ENCODE assay signal across 17 mouse cellular contexts in the genomic region with DNA sequence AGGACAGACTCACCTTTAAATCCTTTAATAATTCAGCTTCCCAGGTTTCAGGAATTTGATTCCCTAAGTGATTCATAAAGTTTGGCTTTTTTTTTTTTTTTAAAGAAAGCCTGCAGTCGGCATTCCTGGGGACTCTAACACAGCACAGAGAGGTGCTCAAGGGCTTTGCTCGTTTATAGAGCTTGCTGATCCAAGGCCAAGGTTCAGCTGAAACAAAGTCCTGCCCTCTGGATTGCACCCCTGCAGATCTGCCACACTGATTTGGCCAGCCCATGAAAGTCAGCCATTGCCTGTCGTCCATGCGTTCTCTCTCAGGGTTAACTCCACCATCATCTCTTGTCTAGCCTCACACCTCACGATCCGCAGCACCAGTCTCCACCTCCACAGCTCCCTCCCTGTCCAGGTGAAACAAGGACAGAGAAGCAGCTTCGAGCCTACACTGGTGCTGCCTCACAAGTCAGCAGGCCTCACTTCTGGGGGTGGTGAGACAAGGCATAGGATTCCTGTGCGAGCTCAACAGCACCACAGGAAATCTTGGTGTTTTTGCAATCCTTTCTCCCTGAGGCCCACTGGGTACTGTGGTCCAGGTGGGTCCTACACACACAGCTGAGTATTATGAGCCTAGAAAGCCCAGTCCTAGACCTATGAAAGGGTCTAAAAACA.
DNase-seq lines count a peak whose midpoint lies in the region; ATAC-seq and TF ChIP-seq lines count a peak whose summit lies in the region.
"Had no signal": no experiment of that assay in that cellular context is flagged by ENCODE, and none has a peak within 500 bp of the region (broad histone marks: within the 10 kb centered on the region; RNA-seq: fewer than 3 reads in every experiment).

No protein-coding gene starts in this region.

- WGBS in hindbrain, embryonic 10.5 days: 69% methylated on average over 8 of the region's 8 CpGs
- WGBS in hindbrain, postnatal 0 days: 68% methylated on average over 8 of the region's 8 CpGs
- WGBS in intestine, embryonic 14.5 days: 50% methylated on average over 8 of the region's 8 CpGs
- 37% methylated on average over 8 of the region's 8 CpGs for WGBS in limb, embryonic 14.5 days

- no peak for TF ChIP-seq POLR2A in limb, embryonic 14.5 days (IDR thresholded peaks at IDR 0.05; ENCODE audit: borderline replicate concordance, extremely low read depth, insufficient read depth, insufficient read length)

- TF ChIP-seq CTCF in hindbrain, postnatal 0 days (IDR thresholded peaks at IDR 0.05; ENCODE audit: low read depth): no peak
- no peak for TF ChIP-seq CTCF in left cerebral cortex, adult 2 months (IDR thresholded peaks at IDR 0.05)

- no peaks in the 10 kb centered on the region for H3K27me3 ChIP-seq in hindbrain, embryonic 10.5 days (ENCODE audit: insufficient read depth, poor library complexity, severe bottlenecking)
- no peaks in the 10 kb centered on the region for H3K27me3 ChIP-seq in hindbrain, postnatal 0 days (ENCODE audit: insufficient read depth, low read length)
- no peaks in the 10 kb centered on the region for H3K27me3 ChIP-seq in intestine, embryonic 14.5 days (replicated peaks; ENCODE audit: control insufficient read depth, insufficient read depth, low read length)
- no peaks in the 10 kb centered on the region for H3K27me3 ChIP-seq in limb, embryonic 14.5 days (ENCODE audit: control insufficient read depth, insufficient read depth, low read length)
- H3K27me3 ChIP-seq: embryonic facial prominence, embryonic 12.5 days; hindbrain, embryonic 12.5 days; neural tube, embryonic 12.5 days had no signal

- H3K9ac ChIP-seq in hindbrain, postnatal 0 days (replicated peaks; ENCODE audit: low read length): no peak overlapping the region
- no peak overlapping the region for H3K9ac ChIP-seq in intestine, embryonic 14.5 days (ENCODE audit: low read length)
- H3K9ac ChIP-seq in limb, embryonic 14.5 days (ENCODE audit: low read depth, low read length, severe bottlenecking): 0 out of 2 replicates have a peak overlapping the region, but pooled peaks have one; percentile 16
- H3K9ac ChIP-seq: embryonic facial prominence, embryonic 12.5 days; hindbrain, embryonic 12.5 days; neural tube, embryonic 12.5 days had no signal

- H3K36me3 ChIP-seq in hindbrain, embryonic 10.5 days: no peaks in the 10 kb centered on the region
- H3K36me3 ChIP-seq in hindbrain, postnatal 0 days (ENCODE audit: insufficient read depth, low read length): 0 out of 2 replicates have a peak, but pooled peaks cover 2% of the 10 kb centered on the region
- H3K36me3 ChIP-seq in intestine, embryonic 14.5 days (ENCODE audit: control insufficient read depth, insufficient read depth, low read length): no peaks in the 10 kb centered on the region
- H3K36me3 ChIP-seq in limb, embryonic 14.5 days (ENCODE audit: control insufficient read depth, insufficient read depth, low read length): no peaks in the 10 kb centered on the region
- H3K36me3 ChIP-seq: embryonic facial prominence, embryonic 12.5 days; hindbrain, embryonic 12.5 days; neural tube, embryonic 12.5 days had no signal

- intact Hi-C loops in left cerebral cortex, adult 2 months (cut with DNase I): no loop called here

- no peaks in the 10 kb centered on the region for H3K9me3 ChIP-seq in hindbrain, embryonic 10.5 days
- H3K9me3 ChIP-seq in hindbrain, postnatal 0 days (ENCODE audit: low read length): no peaks in the 10 kb centered on the region
- no peaks in the 10 kb centered on the region for H3K9me3 ChIP-seq in intestine, embryonic 14.5 days (ENCODE audit: control insufficient read depth, low read length)
- no peaks in the 10 kb centered on the region for H3K9me3 ChIP-seq in limb, embryonic 14.5 days (ENCODE audit: control insufficient read depth, low read length)
- H3K9me3 ChIP-seq: embryonic facial prominence, embryonic 12.5 days; hindbrain, embryonic 12.5 days; neural tube, embryonic 12.5 days had no signal

- H3K4me3 ChIP-seq in hindbrain, embryonic 10.5 days: no peak overlapping the region
- no peak overlapping the region for H3K4me3 ChIP-seq in hindbrain, postnatal 0 days (ENCODE audit: low read length)
- no peak overlapping the region for H3K4me3 ChIP-seq in left cerebral cortex, adult 2 months
- no peak overlapping the region for H3K4me3 ChIP-seq in intestine, embryonic 14.5 days (ENCODE audit: low read depth, low read length)
- no peak overlapping the region for H3K4me3 ChIP-seq in limb, embryonic 14.5 days (replicated peaks; ENCODE audit: low read length)
- H3K4me3 ChIP-seq: embryonic facial prominence, embryonic 12.5 days; hindbrain, embryonic 12.5 days; neural tube, embryonic 12.5 days had no signal

- ATAC-seq in hindbrain, postnatal 0 days: no peak
- ATAC-seq in intestine, embryonic 14.5 days (replicated peaks; ENCODE audit: low FRiP score, low TSS enrichment, low read depth): no peak
- no peak for ATAC-seq in limb, embryonic 14.5 days (ENCODE audit: low FRiP score, low read depth)
- ATAC-seq: forebrain, embryonic 16.5 days had no signal

- DNase-seq in hindbrain, embryonic 10.5 days (ENCODE audit: low spot score): peak; percentile 2
- DNase-seq in hindbrain, postnatal 0 days (ENCODE audit: low spot score): no peak
- no peak for DNase-seq in left cerebral cortex, adult 2 months (ENCODE audit: extremely low spot score in 1 of 2, low spot score in 2 of 2)
- no peak for DNase-seq in left cerebral cortex, adult 8-10 months (ENCODE audit: low spot score in 2 of 2)
- DNase-seq in intestine, embryonic 14.5 days (ENCODE audit: low spot score): peak; percentile 49
- DNase-seq in limb, embryonic 14.5 days (ENCODE audit: low spot score): no peak
- no peak for DNase-seq in spleen, adult 12 weeks (ENCODE audit: low spot score)
- DNase-seq: adrenal gland, adult 8-10 months; cerebellum, adult 2 months; heart, adult 18-20 months; lung, postnatal 10 days; right cerebral cortex, postnatal 14 days; thymus, postnatal 36 days had no signal

- no peak overlapping the region for H3K4me2 ChIP-seq in hindbrain, postnatal 0 days (ENCODE audit: low read depth, low read length)
- no peak overlapping the region for H3K4me2 ChIP-seq in intestine, embryonic 14.5 days (ENCODE audit: low read length)
- no peak overlapping the region for H3K4me2 ChIP-seq in limb, embryonic 14.5 days (replicated peaks; ENCODE audit: low read depth, low read length, severe bottlenecking)
- H3K4me2 ChIP-seq: embryonic facial prominence, embryonic 12.5 days; hindbrain, embryonic 12.5 days; neural tube, embryonic 12.5 days had no signal

- H3K4me1 ChIP-seq in hindbrain, embryonic 10.5 days (replicated peaks): 0 out of 2 replicates have a peak, but pooled peaks cover 6% of the 10 kb centered on the region
- H3K4me1 ChIP-seq in hindbrain, postnatal 0 days (ENCODE audit: insufficient read depth, low read length): no peaks in the 10 kb centered on the region
- no peaks in the 10 kb centered on the region for H3K4me1 ChIP-seq in intestine, embryonic 14.5 days (replicated peaks; ENCODE audit: control insufficient read depth, insufficient read depth, low read length)
- H3K4me1 ChIP-seq in limb, embryonic 14.5 days (ENCODE audit: control insufficient read depth, insufficient read depth, low read length): peaks cover 5% of the 10 kb centered on the region; the same call in 1 of the 2 replicates
- H3K4me1 ChIP-seq: embryonic facial prominence, embryonic 12.5 days; hindbrain, embryonic 12.5 days; neural tube, embryonic 12.5 days had no signal

- H3K27ac ChIP-seq in hindbrain, embryonic 10.5 days: peak overlapping the region; percentile 14; the same call in 1 of the 2 replicates
- H3K27ac ChIP-seq in hindbrain, postnatal 0 days: no peak overlapping the region
- peak overlapping the region; percentile 71 for H3K27ac ChIP-seq in left cerebral cortex, adult 2 months
- no peak overlapping the region for H3K27ac ChIP-seq in intestine, embryonic 14.5 days (ENCODE audit: low read depth)
- no peak overlapping the region for H3K27ac ChIP-seq in limb, embryonic 14.5 days (replicated peaks; ENCODE audit: low read depth, low read length)
- H3K27ac ChIP-seq: embryonic facial prominence, embryonic 12.5 days; hindbrain, embryonic 12.5 days; neural tube, embryonic 12.5 days had no signal

Comparison
In these comparisons a context has a peak if more than half of its experiments do, and no peak if none do; other contexts are left out.
1. DNase-seq: peak in hindbrain, embryonic 10.5 days (single experiment) and intestine, embryonic 14.5 days (single experiment); none in hindbrain, postnatal 0 days (single experiment), left cerebral cortex, adult 2 months (0 of 2), left cerebral cortex, adult 8-10 months (0 of 2), limb, embryonic 14.5 days (single experiment) and spleen, adult 12 weeks (single experiment).
2. H3K27ac ChIP-seq: peak in hindbrain, embryonic 10.5 days (single experiment) and left cerebral cortex, adult 2 months (single experiment); none in hindbrain, postnatal 0 days (single experiment), intestine, embryonic 14.5 days (single experiment) and limb, embryonic 14.5 days (single experiment).